Mouse (Mus musculus) left cerebral cortex, postnatal 4 days (tissue): ENCODE data around the gene Sema4a. TPM values are rescaled to one million over a fixed set of nuclear protein-coding genes. Genes with fewer than 3 reads are reported as not detected.

Experiments used
- DNase-seq: peaks from one replicate; pipeline ENCODE4 v3.0.0-alpha.2; 2022
- intact Hi-C: fragments of 180-260 bp; cut with DNase I; formaldehyde crosslinking; loops from one replicate; pipeline ENCODE4 v1.15.1; 2025
- total RNA-seq, 2 experiments: library from RNA; stranded (reverse); gene quantifications; 2 replicates each; pipeline ENCODE4 v1.2.3; 2021

The Sema4a gene
- total RNA-seq, 2 experiments from 2014 or later, result 58.1 to 58.4 TPM

GRCm38 (mm10) chr3:88456746-88457532 is 4.0 kb downstream of the Sema4a start:
- intact Hi-C loops, result no loop called here
- DNase-seq, result no peak

- no peak for DNase-seq
- intact Hi-C loops, result no loop called here
These were observed 4.7 kb downstream of the Sema4a start for GRCm38 (mm10) chr3:88456313-88456712.

GRCm38 (mm10) chr3:88455588-88456264 is 5.3 kb downstream of the Sema4a start:
- intact Hi-C loops, result no loop called here

GRCm38 (mm10) chr3:88454762-88455587 is 6.0 kb downstream of the Sema4a start:
- DNase-seq, result no peak
- intact Hi-C loops, result no loop called here

More at GRCm38 (mm10) chr3:88455588-88456264, 5.3 kb downstream of the Sema4a start:
- no peak for DNase-seq

- no peak for DNase-seq
These were observed 7.0 kb downstream of the Sema4a start for GRCm38 (mm10) chr3:88453986-88454385.

GRCm38 (mm10) chr3:88453369-88453768 is 7.6 kb downstream of the Sema4a start:
- intact Hi-C loops, result no loop called here
- no peak for DNase-seq

More at GRCm38 (mm10) chr3:88453986-88454385, 7.0 kb downstream of the Sema4a start:
- intact Hi-C loops, result no loop called here

GRCm38 (mm10) chr3:88452716-88453115 is 8.3 kb downstream of the Sema4a start:
- intact Hi-C loops, result no loop called here
- DNase-seq, result peak; percentile 37

GRCm38 (mm10) chr3:88452246-88452645 is 8.7 kb downstream of the Sema4a start:
- no peak for DNase-seq
- intact Hi-C loops, result no loop called here

- DNase-seq, result peak; percentile 48
- intact Hi-C loops, result no loop called here
These were observed 10.4 kb downstream of the Sema4a start for GRCm38 (mm10) chr3:88450379-88451131.

GRCm38 (mm10) chr3:88449395-88450023 is 11.5 kb downstream of the Sema4a start:
- DNase-seq, result peak; percentile 65
- intact Hi-C loops, result no loop called here

GRCm38 (mm10) chr3:88448443-88448842 is 12.5 kb downstream of the Sema4a start:
- no peak for DNase-seq
- intact Hi-C loops, result no loop called here

- intact Hi-C loops, result no loop called here
- DNase-seq, result no peak
These were observed 13.3 kb downstream of the Sema4a start for GRCm38 (mm10) chr3:88447676-88448183.

- intact Hi-C loops, result no loop called here
- DNase-seq, result no peak
These were observed 14.4 kb downstream of the Sema4a start for GRCm38 (mm10) chr3:88446471-88447123.

- intact Hi-C loops, result no loop called here
- DNase-seq, result no peak
These were observed 18.1 kb downstream of the Sema4a start for GRCm38 (mm10) chr3:88442888-88443287.

- intact Hi-C loops, result no loop called here
- DNase-seq, result no peak
These were observed 18.5 kb downstream of the Sema4a start for GRCm38 (mm10) chr3:88442488-88442887.

- DNase-seq, result peak; percentile 57
- intact Hi-C loops, result no loop called here
These were observed 20.2 kb downstream of the Sema4a start for GRCm38 (mm10) chr3:88440500-88441381.

- intact Hi-C loops, result no loop called here
- no peak for DNase-seq
These were observed 21.4 kb downstream of the Sema4a start for GRCm38 (mm10) chr3:88439582-88439981.

GRCm38 (mm10) chr3:88437454-88437853 is 23.5 kb downstream of the Sema4a start:
- intact Hi-C loops, result no loop called here
- DNase-seq, result no peak
